Mouse (Mus musculus) small intestine, adult 2 months (tissue): ENCODE data around the gene Gnmt. TPM values are rescaled to one million over a fixed set of nuclear protein-coding genes. Genes with fewer than 3 reads are reported as not detected.

Experiments used
- H3K27ac ChIP-seq: fragments of 200-500 bp; 2 replicates; pipeline ENCODE4 v1.5.1; 2012; ENCODE audit warnings: low read depth, low read length, control low read depth, inconsistent platforms; ENCODE audit not compliant: insufficient read depth
- H3K27me3 ChIP-seq: fragments of 200-500 bp; 2 replicates; pipeline ENCODE4 v1.6.1; 2012; ENCODE audit warnings: mild to moderate bottlenecking, moderate library complexity, low read length, inconsistent platforms; ENCODE audit not compliant: control insufficient read depth, insufficient read depth
- H3K36me3 ChIP-seq: fragments of 200-500 bp; 2 replicates; pipeline ENCODE4 v1.6.1; 2012; ENCODE audit warnings: mild to moderate bottlenecking, low read length, control low read depth, inconsistent platforms; ENCODE audit not compliant: control insufficient read depth, insufficient read depth
- H3K4me1 ChIP-seq: fragments of 200-500 bp; 2 replicates; pipeline ENCODE4 v1.6.1; 2012; ENCODE audit warnings: low read length, inconsistent platforms, mixed read lengths; ENCODE audit not compliant: control insufficient read depth, insufficient read depth, insufficient read length
- H3K4me3 ChIP-seq: fragments of 200-500 bp; 2 replicates; pipeline ENCODE4 v1.5.1; 2012; ENCODE audit warnings: low read depth, mild to moderate bottlenecking, control low read depth, inconsistent platforms, low read length, moderate library complexity
- CTCF ChIP-seq: fragments of 200-500 bp; IDR thresholded peaks from 2 replicates; pipeline ENCODE4 v1.5.1; 2012; ENCODE audit warnings: low read depth, mild to moderate bottlenecking, control low read depth, inconsistent platforms, low read length, moderate library complexity, mixed read lengths; ENCODE audit not compliant: insufficient replicate concordance, insufficient read length; ENCODE audit errors: extremely low read depth
- POLR2A ChIP-seq: fragments of 200-500 bp; IDR thresholded peaks from 2 replicates; pipeline ENCODE4 v1.6.1; 2012; ENCODE audit warnings: low read depth, mild to moderate bottlenecking, control low read depth, inconsistent platforms, low read length, moderate library complexity
- WGBS: fragments of 180-500 bp; shearing (Covaris S2); methylation state at CpG from one replicate; pipeline ENCODE4 v1.1.7; 2018; 5-methylcytosine and 5-hydroxymethylcytosine counted together
- polyA plus RNA-seq: library from polyadenylated mRNA; depleted of rRNA; stranded (reverse); fragments of >200 nt; gene quantifications from 2 replicates; pipeline ENCODE4 v1.2.3, GENCODE M21; 2012

The Gnmt gene
- polyA plus RNA-seq, 1 experiment = 1.5 TPM

- WGBS = under 1% methylated on average over 58 of the region's 58 CpGs
- Histone ChIP-seq H3K27ac (peak within 1 kb of the TSS; percentile 69), H3K4me3 (peak within 1 kb of the TSS; percentile 93), H3K36me3 (0 out of 2 replicates have a peak, but pooled peaks cover 3% of the 10 kb centered on the region), H3K4me1 (peaks cover 3% of the 10 kb centered on the region; the same call in 1 of the 2 replicates), H3K27me3 (no peaks in the 10 kb centered on the region)
- TF ChIP-seq CTCF (no peak), POLR2A (no peak; the same call in none of the 2 replicates)
Measured at GRCm38 (mm10) chr17:46751794-46752556, 23.0 kb upstream of the Gnmt start, which contains the start of gene Cnpy3. Gene Cnpy3 (minus strand): TSS chr17:46752214.

- Histone ChIP-seq H3K36me3 (0 out of 2 replicates have a peak, but pooled peaks cover 4% of the 10 kb centered on the region), H3K4me1 (peaks cover 3% of the 10 kb centered on the region; the same call in 1 of the 2 replicates), H3K27me3 (no peaks in the 10 kb centered on the region), H3K27ac (peak overlapping the region; percentile 62), H3K4me3 (peak overlapping the region; percentile 93)
- no peak for TF ChIP-seq POLR2A
- TF ChIP-seq CTCF = no peak
- 17% methylated on average over 16 of the region's 16 CpGs for WGBS
Measured at GRCm38 (mm10) chr17:46751056-46751793, 22.3 kb upstream of the Gnmt start.

- Histone ChIP-seq H3K36me3 (peaks cover 6% of the 10 kb centered on the region; the same call in 1 of the 2 replicates), H3K4me3 (peak overlapping the region; percentile 45), H3K27ac (peak overlapping the region; percentile 62), H3K27me3 (no peaks in the 10 kb centered on the region), H3K4me1 (peaks cover 3% of the 10 kb centered on the region; the same call in 1 of the 2 replicates)
- WGBS = 79% methylated on average over 4 of the region's 4 CpGs
- no peak for TF ChIP-seq POLR2A
- TF ChIP-seq CTCF = no peak
Measured at GRCm38 (mm10) chr17:46750580-46750979, 21.6 kb upstream of the Gnmt start.

- Histone ChIP-seq H3K27me3 (no peaks in the 10 kb centered on the region), H3K27ac (no peak overlapping the region), H3K4me1 (peaks cover 3% of the 10 kb centered on the region; the same call in 1 of the 2 replicates), H3K4me3 (no peak overlapping the region), H3K36me3 (peaks cover 8% of the 10 kb centered on the region; the same call in 1 of the 2 replicates)
- 85% methylated on average over 5 of the region's 5 CpGs for WGBS
- TF ChIP-seq POLR2A (no peak), CTCF (no peak)
Measured at GRCm38 (mm10) chr17:46749282-46749681, 20.3 kb upstream of the Gnmt start.

GRCm38 (mm10) chr17:46747806-46748205 lies 18.8 kb upstream of the Gnmt start:
- Histone ChIP-seq H3K4me1 (peaks cover 3% of the 10 kb centered on the region; the same call in 1 of the 2 replicates), H3K27ac (no peak overlapping the region), H3K4me3 (no peak overlapping the region), H3K36me3 (peaks cover 13% of the 10 kb centered on the region; the same call in 1 of the 2 replicates), H3K27me3 (no peaks in the 10 kb centered on the region)
- TF ChIP-seq POLR2A (no peak), CTCF (no peak)
- WGBS = 85% methylated on average over 2 of the region's 2 CpGs

GRCm38 (mm10) chr17:46747234-46747633 lies 18.3 kb upstream of the Gnmt start:
- TF ChIP-seq CTCF = no peak
- TF ChIP-seq POLR2A = no peak
- H3K36me3 ChIP-seq = peaks cover 17% of the 10 kb centered on the region
- H3K4me1 ChIP-seq = peaks cover 3% of the 10 kb centered on the region; the same call in 1 of the 2 replicates
- H3K4me3 ChIP-seq = no peak overlapping the region
- WGBS = 82% methylated on average over 8 of the region's 8 CpGs
- no peaks in the 10 kb centered on the region for H3K27me3 ChIP-seq
- no peak overlapping the region for H3K27ac ChIP-seq
